Mouse (Mus musculus) G1E (cell line): ENCODE measurements around the gene Spsb3. TPM values are rescaled to one million over a fixed set of nuclear protein-coding genes. Genes with fewer than 3 reads are reported as not detected.
A peak's percentile ranks its signal among the peaks of the same experiment; 100 is the strongest.

ENCODE experiments used
- ATAC-seq: 2 replicates; pipeline ENCODE4 v1.8.0; 2016; ENCODE audit warnings: mild to moderate bottlenecking; ENCODE audit not compliant: insufficient number of reproducible peaks, poor library complexity, low FRiP score, severe bottlenecking; ENCODE audit errors: extremely low read depth
- DNase-seq: peaks from one replicate; pipeline ENCODE4 v3.0.0; 2012; ENCODE audit warnings: low spot score
- H3K27me3 ChIP-seq: 2 replicates; pipeline ENCODE4 v1.6.1; 2012; ENCODE audit warnings: mild to moderate bottlenecking, low read length, inconsistent platforms; ENCODE audit not compliant: insufficient read depth
- H3K36me3 ChIP-seq: replicated peaks from 2 replicates; pipeline ENCODE3; 2012; ENCODE audit warnings: mild to moderate bottlenecking, inconsistent platforms
- H3K4me1 ChIP-seq: 2 replicates; pipeline ENCODE4 v1.6.1; 2012; ENCODE audit warnings: low read depth, low read length, inconsistent platforms, mixed read lengths; ENCODE audit not compliant: insufficient read depth
- H3K4me3 ChIP-seq: 2 replicates; pipeline ENCODE4 v1.5.1; 2012; ENCODE audit warnings: low read depth, mild to moderate bottlenecking, inconsistent platforms, low read length, moderate library complexity, mixed read lengths
- H3K9me3 ChIP-seq: replicated peaks from 2 replicates; pipeline ENCODE4 v1.6.1; 2012; ENCODE audit warnings: inconsistent platforms
- CTCF ChIP-seq: IDR thresholded peaks from 2 replicates; pipeline ENCODE4 v1.5.1; 2012; ENCODE audit warnings: low read depth, low read length, inconsistent platforms, mixed read lengths
- GATA1 ChIP-seq: IDR thresholded peaks from 2 replicates; pipeline ENCODE4 v1.6.1; 2012; ENCODE audit warnings: borderline replicate concordance, low read length, inconsistent platforms, mixed read lengths
- GATA2 ChIP-seq: IDR thresholded peaks from 2 replicates; pipeline ENCODE4 v1.6.1; 2012; ENCODE audit warnings: low read depth, low read length, inconsistent platforms, borderline replicate concordance
- POLR2AphosphoS5 ChIP-seq: IDR thresholded peaks from 2 replicates; pipeline ENCODE4 v1.6.1; 2012; ENCODE audit warnings: low read depth, low read length, inconsistent platforms; ENCODE audit not compliant: insufficient replicate concordance
- TAL1 ChIP-seq: conservative IDR thresholded peaks from 2 replicates; pipeline ENCODE4 v1.6.1; 2012; ENCODE audit warnings: low read depth, low read length, inconsistent platforms, mixed read lengths
- polyA plus RNA-seq: library from polyadenylated mRNA; stranded (reverse); fragments of >175 nt; gene quantifications from 2 replicates; pipeline ENCODE4 v1.2.3, GENCODE M21; 2012
- total RNA-seq, 2 experiments: library from RNA; stranded (forward) in 1 of 2; stranded (reverse) in 1 of 2; fragments of 200-1000 nt in 1 of 2; fragments of >200 nt in 1 of 2; fragmentation: Nextera tagmentation in 1 of 2; gene quantifications; 2 replicates each; pipeline ENCODE4 v1.2.3; 2014 to 2017

Gene Spsb3
- total and polyA plus RNA-seq, 3 experiments: 12.8 to 35.1 (median 15.9) TPM

GRCm38 (mm10) chr17:24898041-24898854, 11.8 kb downstream of the Spsb3 start:
- DNase-seq: no peak
- Histone ChIP-seq H3K9me3 (no peaks in the 10 kb centered on the region), H3K4me1 (peaks cover 76% of the 10 kb centered on the region), H3K36me3 (peaks cover 89% of the 10 kb centered on the region), H3K4me3 (peak overlapping the region; percentile 92; the same call in 1 of the 2 replicates), H3K27me3 (no peaks in the 10 kb centered on the region)
- no peak for TF ChIP-seq TAL1
- TF ChIP-seq GATA1: no peak
- no peak for TF ChIP-seq CTCF
- no peak for TF ChIP-seq GATA2
- 0 out of 2 replicates have a peak, but pooled peaks have one; percentile 51 for TF ChIP-seq POLR2AphosphoS5
- no peak for ATAC-seq

GRCm38 (mm10) chr17:24899153-24899552, 12.7 kb downstream of the Spsb3 start:
- Histone ChIP-seq H3K27me3 (no peaks in the 10 kb centered on the region), H3K36me3 (peaks cover 89% of the 10 kb centered on the region), H3K4me1 (peaks cover 76% of the 10 kb centered on the region), H3K9me3 (no peaks in the 10 kb centered on the region), H3K4me3 (no peak overlapping the region)
- no peak for TF ChIP-seq GATA2
- TF ChIP-seq POLR2AphosphoS5: 0 out of 2 replicates have a peak, but pooled peaks have one; percentile 4
- ATAC-seq: no peak
- no peak for DNase-seq

- no peaks in the 10 kb centered on the region for H3K9me3 ChIP-seq
- no peak for DNase-seq
- H3K4me3 ChIP-seq: no peak overlapping the region
- peaks cover 79% of the 10 kb centered on the region for H3K4me1 ChIP-seq
- no peaks in the 10 kb centered on the region for H3K27me3 ChIP-seq
- peaks cover 93% of the 10 kb centered on the region for H3K36me3 ChIP-seq
- no peak for TF ChIP-seq GATA2
- no peak for TF ChIP-seq POLR2AphosphoS5
- TF ChIP-seq TAL1: no peak
- TF ChIP-seq CTCF: no peak
- no peak for TF ChIP-seq GATA1
- ATAC-seq: no peak
Measured at GRCm38 (mm10) chr17:24900014-24900413, 13.6 kb downstream of the Spsb3 start.

GRCm38 (mm10) chr17:24902124-24902523, 15.7 kb downstream of the Spsb3 start:
- no peak for DNase-seq
- no peaks in the 10 kb centered on the region for H3K9me3 ChIP-seq
- TF ChIP-seq POLR2AphosphoS5 (no peak), GATA1 (no peak)
- H3K27me3 ChIP-seq: no peaks in the 10 kb centered on the region
- H3K4me3 ChIP-seq: peak overlapping the region; percentile 44; the same call in 1 of the 2 replicates
- no peak for ATAC-seq
- peaks cover 71% of the 10 kb centered on the region for H3K4me1 ChIP-seq
- H3K36me3 ChIP-seq: peaks cover 100% of the 10 kb centered on the region

- Histone ChIP-seq H3K36me3 (peaks cover 100% of the 10 kb centered on the region), H3K27me3 (no peaks in the 10 kb centered on the region), H3K9me3 (no peaks in the 10 kb centered on the region), H3K4me1 (peaks cover 64% of the 10 kb centered on the region), H3K4me3 (peak overlapping the region; percentile 48; the same call in 1 of the 2 replicates)
- TF ChIP-seq POLR2AphosphoS5 (no peak), TAL1 (peak; percentile 92)
- peak; percentile 75 for ATAC-seq
- peak; percentile 66 for DNase-seq
Measured at GRCm38 (mm10) chr17:24902671-24903474, 16.4 kb downstream of the Spsb3 start.

GRCm38 (mm10) chr17:24903767-24904166, 17.3 kb downstream of the Spsb3 start:
- Histone ChIP-seq H3K4me1 (peaks cover 55% of the 10 kb centered on the region), H3K27me3 (no peaks in the 10 kb centered on the region), H3K36me3 (peaks cover 100% of the 10 kb centered on the region), H3K4me3 (no peak overlapping the region), H3K9me3 (no peaks in the 10 kb centered on the region)
- ATAC-seq (no peak), DNase-seq (no peak)
- no peak for TF ChIP-seq CTCF
- no peak for TF ChIP-seq GATA1
- no peak for TF ChIP-seq TAL1
- TF ChIP-seq GATA2: no peak
- no peak for TF ChIP-seq POLR2AphosphoS5
